Mouse (Mus musculus): Measurements from ENCODE around the gene Rrp7a. TPM values are rescaled to one million over a fixed set of nuclear protein-coding genes. Genes with fewer than 3 reads are reported as not detected.
"Not testable (repeated sequence)": the region's sequence is repeated elsewhere in the genome, so short reads cannot be mapped to it uniquely, and the experiment has no call there.

Gene Rrp7a
- polyA plus RNA-seq, 1 experiment from 2014 or later, result 72.7 TPM

DNA sequence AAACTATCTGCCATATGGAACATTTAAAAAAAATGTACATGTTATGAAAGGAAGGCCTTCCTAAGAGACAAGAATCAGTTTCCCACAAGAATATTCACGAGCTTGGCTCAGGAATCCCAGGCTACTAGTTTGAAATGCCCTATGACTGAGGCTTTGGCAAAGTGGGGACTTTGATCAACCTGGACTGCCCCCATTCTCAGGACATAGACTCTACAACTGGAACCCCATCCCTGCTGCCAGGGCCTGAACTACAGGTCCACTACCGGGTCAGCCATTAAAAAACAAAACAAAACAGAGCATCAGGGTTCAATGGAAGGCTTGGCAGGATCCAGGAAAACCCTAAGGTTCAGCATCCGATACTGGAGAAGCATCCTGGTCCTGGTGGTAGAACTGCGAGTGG is 28.1 kb upstream of the Rrp7a start:
- no peak overlapping the region for H3K4me3 ChIP-seq
- no peak overlapping the region for H3K27ac ChIP-seq
- no peaks in the 10 kb centered on the region for H3K27me3 ChIP-seq
- H3K36me3 ChIP-seq, result peaks cover 33% of the 10 kb centered on the region
- H3K4me2 ChIP-seq, result no peak overlapping the region
- WGBS, result 89% methylated on average over 4 of the region's 4 CpGs
- ATAC-seq (ENCODE audit: low FRiP score), result no peak
- H3K9me3 ChIP-seq, result no peaks in the 10 kb centered on the region
- H3K4me1 ChIP-seq (replicated peaks), result peaks cover 28% of the 10 kb centered on the region
- no peak overlapping the region for H3K9ac ChIP-seq

DNA sequence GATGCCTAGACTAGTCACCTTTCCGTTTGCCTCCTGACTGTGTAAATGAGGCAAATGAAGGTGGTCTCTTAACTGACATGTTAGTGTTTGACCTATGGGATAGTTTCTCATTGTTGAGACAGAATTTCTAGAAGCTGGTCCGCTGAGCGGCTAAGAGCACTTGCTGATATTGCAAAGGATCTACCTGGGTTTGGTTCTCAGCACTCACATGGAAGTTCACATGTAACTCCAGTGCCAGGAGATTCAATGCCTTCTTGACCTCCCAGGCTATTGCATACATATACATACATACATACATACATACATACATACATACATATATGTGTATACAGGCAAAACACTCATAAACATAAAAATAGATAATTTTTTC is 27.5 kb upstream of the Rrp7a start:
- Histone ChIP-seq H3K36me3 (peaks cover 33% of the 10 kb centered on the region), H3K4me3 (peak overlapping the region; percentile 58)

DNA sequence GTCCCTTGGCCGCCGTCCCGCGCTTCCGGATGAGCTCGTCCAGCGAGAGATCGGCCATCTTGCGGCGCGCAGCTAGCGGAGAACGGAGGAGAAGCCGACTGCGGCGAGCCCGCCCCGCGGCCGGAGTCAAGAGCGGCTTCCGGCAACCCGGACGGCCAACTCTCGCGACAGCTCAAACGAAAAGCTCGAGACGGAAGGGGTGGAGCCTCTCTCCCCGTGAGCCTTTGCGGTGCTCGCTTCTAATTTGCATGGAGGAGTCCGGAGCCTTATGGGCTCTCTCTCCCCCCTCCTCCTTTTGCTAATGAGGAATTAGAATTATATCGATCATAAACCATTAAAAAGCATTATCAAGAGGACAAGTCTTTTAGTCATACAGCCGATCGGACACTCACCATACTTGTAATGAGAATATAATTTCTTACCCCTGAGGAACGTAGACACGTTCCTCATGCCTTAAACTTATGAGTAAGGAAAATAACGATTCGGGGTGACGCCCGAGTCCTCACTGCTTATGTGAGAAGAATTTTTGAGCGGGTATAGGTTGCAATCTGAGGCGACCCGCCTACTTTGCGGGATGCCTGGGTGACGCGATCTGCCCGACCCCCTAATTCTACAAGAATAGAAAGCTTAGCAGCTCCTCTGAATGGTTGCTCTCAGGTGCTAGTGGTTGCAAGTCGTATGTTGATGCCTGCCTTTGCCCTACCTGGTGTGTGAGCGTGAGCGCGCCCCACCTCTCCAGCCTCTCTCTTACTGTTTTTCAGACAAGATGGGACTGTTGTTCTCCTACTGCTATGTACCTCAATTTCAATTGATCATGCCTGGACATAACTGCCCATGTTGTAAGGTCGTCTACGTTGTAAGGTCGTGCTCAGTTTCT is 26.8 kb upstream of the Rrp7a start, which contains the start of gene Poldip3:
Poldip3 (minus strand) TSS at position 189 of the 877 bp plus-strand sequence.
- Histone ChIP-seq H3K27me3 (no peaks in the 10 kb centered on the region), H3K4me3 (peak within 1 kb of the TSS; percentile 58), H3K4me1 (replicated peaks) (peaks cover 30% of the 10 kb centered on the region), H3K4me2 (peak within 1 kb of the TSS; percentile 79), H3K9me3 (no peaks in the 10 kb centered on the region), H3K27ac (peak within 1 kb of the TSS; percentile 99), H3K9ac (peak within 1 kb of the TSS; percentile 87), H3K36me3 (peaks cover 32% of the 10 kb centered on the region)
- WGBS, result under 1% methylated on average over 56 of the region's 56 CpGs
- ATAC-seq (ENCODE audit: low FRiP score), result peak; percentile 95

More for the DNA sequence above, 27.5 kb upstream of the Rrp7a start:
- Histone ChIP-seq H3K4me1 (replicated peaks) (peaks cover 30% of the 10 kb centered on the region), H3K4me2 (peak overlapping the region; percentile 56), H3K27ac (peak overlapping the region; percentile 99), H3K9ac (peak overlapping the region; percentile 87), H3K27me3 (no peaks in the 10 kb centered on the region), H3K9me3 (no peaks in the 10 kb centered on the region)
- 23% methylated on average over 3 of the region's 3 CpGs for WGBS
- no peak for ATAC-seq (ENCODE audit: low FRiP score)

- peak overlapping the region; percentile 79 for H3K4me2 ChIP-seq
- peak; percentile 81 for ATAC-seq (ENCODE audit: low FRiP score)
- peak overlapping the region; percentile 87 for H3K9ac ChIP-seq
- no peaks in the 10 kb centered on the region for H3K27me3 ChIP-seq
- peak overlapping the region; percentile 99 for H3K27ac ChIP-seq
- peaks cover 36% of the 10 kb centered on the region for H3K4me1 ChIP-seq (replicated peaks)
- peaks cover 30% of the 10 kb centered on the region for H3K36me3 ChIP-seq
- no peaks in the 10 kb centered on the region for H3K9me3 ChIP-seq
- 0% methylated on average over 40 of the region's 41 CpGs for WGBS
- peak overlapping the region; percentile 58 for H3K4me3 ChIP-seq
Observed at GRCm38 (mm10) chr15:83148801-83149195, 26.2 kb upstream of the Rrp7a start.

DNA sequence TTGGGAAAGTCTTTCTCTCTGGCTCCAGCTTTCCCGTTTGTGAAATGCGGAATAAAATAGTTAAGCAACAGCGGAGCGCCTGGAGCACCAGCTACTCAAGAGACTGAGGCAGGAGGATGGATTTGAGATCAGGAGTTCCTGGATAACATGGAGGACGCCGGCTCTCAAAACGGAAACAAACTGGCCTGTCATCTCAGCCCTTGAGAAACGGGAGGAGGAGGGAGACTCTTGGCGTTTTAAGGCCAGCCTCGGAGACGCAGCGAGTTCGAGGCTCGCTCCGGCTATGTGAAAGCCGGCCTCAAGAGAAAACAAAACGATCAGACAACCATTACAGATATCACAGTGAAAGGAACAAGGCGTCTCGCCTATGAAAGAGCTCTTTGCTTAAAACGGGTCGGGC is 25.8 kb upstream of the Rrp7a start:
- ATAC-seq (ENCODE audit: low FRiP score), result no peak
- WGBS, result 6% methylated on average over 21 of the region's 21 CpGs
- H3K4me3 ChIP-seq, result peak overlapping the region; percentile 58

GRCm38 (mm10) chr15:83145541-83145940 is 22.9 kb upstream of the Rrp7a start:
- WGBS, result 92% methylated on average over 6 of the region's 6 CpGs
- H3K9me3 ChIP-seq, result no peaks in the 10 kb centered on the region
- ATAC-seq (ENCODE audit: low FRiP score), result no peak
- H3K36me3 ChIP-seq, result peaks cover 20% of the 10 kb centered on the region
- no peak overlapping the region for H3K27ac ChIP-seq
- H3K4me3 ChIP-seq, result no peak overlapping the region
- H3K9ac ChIP-seq, result no peak overlapping the region
- peaks cover 60% of the 10 kb centered on the region for H3K4me1 ChIP-seq (replicated peaks)
- no peaks in the 10 kb centered on the region for H3K27me3 ChIP-seq
- H3K4me2 ChIP-seq, result no peak overlapping the region

More for the DNA sequence above, 25.8 kb upstream of the Rrp7a start:
- Histone ChIP-seq H3K27ac (peak overlapping the region; percentile 99), H3K9me3 (no peaks in the 10 kb centered on the region), H3K36me3 (peaks cover 26% of the 10 kb centered on the region), H3K4me1 (replicated peaks) (peaks cover 38% of the 10 kb centered on the region), H3K9ac (peak overlapping the region; percentile 87), H3K27me3 (no peaks in the 10 kb centered on the region), H3K4me2 (peak overlapping the region; percentile 79)

DNA sequence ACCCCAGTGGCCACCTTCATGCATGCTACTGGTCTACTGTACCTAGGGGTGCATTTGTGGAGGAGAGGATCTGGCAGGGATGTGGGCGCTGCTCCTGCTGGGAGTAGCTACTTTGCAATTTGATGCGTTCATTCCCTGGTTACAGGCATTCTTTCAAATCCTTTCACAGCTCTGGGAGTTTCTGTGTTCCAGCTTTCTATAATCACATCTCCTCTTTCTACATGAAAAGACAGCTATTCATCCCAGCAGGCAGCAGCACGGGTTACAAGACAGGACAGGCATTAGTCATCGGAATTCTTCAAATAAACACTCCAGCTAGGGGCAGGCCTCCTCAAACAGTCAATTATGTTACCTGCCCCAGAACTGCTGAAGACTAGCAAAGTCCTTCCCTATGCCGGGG is 20.3 kb upstream of the Rrp7a start:
- Histone ChIP-seq H3K9me3 (no peaks in the 10 kb centered on the region), H3K27ac (no peak overlapping the region; the same call in 1 of the 2 replicates), H3K4me1 (replicated peaks) (peaks cover 51% of the 10 kb centered on the region), H3K4me3 (no peak overlapping the region), H3K4me2 (no peak overlapping the region), H3K27me3 (no peaks in the 10 kb centered on the region), H3K9ac (no peak overlapping the region), H3K36me3 (peaks cover 28% of the 10 kb centered on the region)
- WGBS, result 32% methylated on average over 5 of the region's 5 CpGs
- ATAC-seq (ENCODE audit: low FRiP score), result no peak

DNA sequence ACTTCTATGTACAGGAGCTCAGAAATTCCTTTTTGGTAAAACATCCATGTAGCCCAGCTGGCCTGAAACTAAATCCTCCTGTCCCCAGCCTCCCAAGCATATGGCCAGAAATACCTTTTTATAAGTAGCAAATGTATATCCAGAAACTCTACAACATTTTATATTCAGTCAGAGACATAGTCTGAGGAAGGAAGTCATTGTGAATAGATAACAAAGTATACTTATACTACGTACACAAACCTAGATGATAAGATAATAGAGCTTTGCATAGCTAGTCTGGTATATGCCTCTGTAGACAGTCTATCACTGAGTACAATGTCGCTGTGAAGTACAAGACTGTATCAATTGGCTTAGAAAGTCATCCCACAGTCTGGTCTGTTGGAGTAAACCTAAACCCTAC is 13.1 kb upstream of the Rrp7a start:
- WGBS, result 91% methylated on average over 2 of the region's 2 CpGs
- no peak overlapping the region for H3K4me3 ChIP-seq
- H3K9me3 ChIP-seq, result no peaks in the 10 kb centered on the region
- no peak overlapping the region for H3K4me2 ChIP-seq
- H3K36me3 ChIP-seq, result peaks cover 78% of the 10 kb centered on the region
- 0 out of 2 replicates have a peak, but pooled peaks cover 3% of the 10 kb centered on the region for H3K4me1 ChIP-seq (replicated peaks)
- H3K27ac ChIP-seq, result no peak overlapping the region
- ATAC-seq (ENCODE audit: low FRiP score), result no peak
- no peak overlapping the region for H3K9ac ChIP-seq
- H3K27me3 ChIP-seq, result no peaks in the 10 kb centered on the region

GRCm38 (mm10) chr15:83134671-83135070 is 12.1 kb upstream of the Rrp7a start:
- no peaks in the 10 kb centered on the region for H3K27me3 ChIP-seq
- H3K4me1 ChIP-seq (replicated peaks), result no peaks in the 10 kb centered on the region
- H3K9ac ChIP-seq, result no peak overlapping the region
- no peak overlapping the region for H3K4me3 ChIP-seq
- peaks cover 88% of the 10 kb centered on the region for H3K36me3 ChIP-seq
- no peaks in the 10 kb centered on the region for H3K9me3 ChIP-seq
- 90% methylated on average over 6 of the region's 6 CpGs for WGBS
- ATAC-seq (ENCODE audit: low FRiP score), result no peak
- no peak overlapping the region for H3K27ac ChIP-seq
- no peak overlapping the region for H3K4me2 ChIP-seq

DNA sequence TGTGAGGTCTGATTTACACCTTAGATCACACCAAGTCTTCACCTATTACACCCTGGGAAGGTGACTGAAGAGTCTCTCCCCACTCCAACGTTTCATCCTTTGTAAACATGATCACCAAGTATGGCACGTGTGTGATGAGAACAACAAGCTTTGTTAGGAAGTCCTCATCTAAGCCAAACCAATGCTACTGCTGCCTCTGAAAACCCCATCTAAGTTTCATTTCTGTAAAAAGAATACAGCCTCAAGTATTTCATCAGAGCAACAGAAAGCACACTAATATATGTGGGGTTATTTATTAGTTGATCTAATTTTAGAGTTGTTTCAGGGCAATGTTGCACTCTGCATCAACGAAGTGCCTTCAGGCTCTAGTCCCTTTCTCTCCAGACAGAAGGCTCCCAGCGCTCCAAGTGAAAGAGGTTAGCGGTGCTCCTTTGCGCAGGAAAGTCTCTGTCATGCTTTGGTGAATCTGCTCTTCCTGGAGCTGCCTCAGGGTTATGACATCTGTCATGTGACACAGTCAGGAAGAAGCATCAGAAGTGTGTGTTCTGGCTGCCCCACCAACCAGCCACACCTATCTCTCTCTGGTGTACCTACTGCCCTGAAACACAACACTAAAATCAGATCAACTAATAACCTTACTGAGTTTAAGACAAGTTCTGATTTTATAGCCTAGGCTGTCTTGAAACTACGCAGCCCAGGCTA is 7.1 kb upstream of the Rrp7a start:
- Histone ChIP-seq H3K4me1 (replicated peaks) (no peaks in the 10 kb centered on the region), H3K9me3 (no peaks in the 10 kb centered on the region), H3K4me3 (no peak overlapping the region), H3K9ac (no peak overlapping the region), H3K27ac (no peak overlapping the region), H3K4me2 (no peak overlapping the region), H3K27me3 (no peaks in the 10 kb centered on the region), H3K36me3 (peaks cover 94% of the 10 kb centered on the region)
- ATAC-seq (ENCODE audit: low FRiP score), result no peak
- 90% methylated on average over 7 of the region's 7 CpGs for WGBS

- H3K36me3 ChIP-seq, result peaks cover 68% of the 10 kb centered on the region
- not testable (repeated sequence) for H3K4me1 ChIP-seq (replicated peaks); H3K9me3 ChIP-seq; H3K4me2 ChIP-seq; H3K27ac ChIP-seq; H3K27me3 ChIP-seq; H3K4me3 ChIP-seq; ATAC-seq (ENCODE audit: low FRiP score); H3K9ac ChIP-seq
- 42% methylated on average over 3 of the region's 3 CpGs for WGBS
Observed at GRCm38 (mm10) chr15:83127037-83127436, 4.4 kb upstream of the Rrp7a start.

DNA sequence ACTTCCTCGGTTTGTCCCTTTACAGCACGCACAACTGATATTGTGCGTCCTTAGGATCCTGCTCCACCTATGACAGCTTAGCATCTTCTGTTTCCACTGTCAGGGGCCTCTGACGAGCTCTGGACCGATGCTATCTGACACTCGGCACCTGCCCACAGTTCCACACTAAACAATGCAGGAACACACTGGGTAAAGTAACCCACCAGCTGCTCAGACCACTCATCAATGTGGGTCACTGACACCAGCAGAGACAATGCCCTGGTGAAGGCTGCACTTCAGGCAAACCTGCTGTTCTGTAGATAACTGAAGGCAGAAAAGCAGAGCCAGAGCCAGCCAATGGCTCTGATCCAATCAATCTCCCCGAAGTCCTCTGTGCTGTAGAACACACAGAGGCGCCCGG is 4.0 kb upstream of the Rrp7a start:
- no peak overlapping the region for H3K9ac ChIP-seq
- H3K4me2 ChIP-seq, result no peak overlapping the region
- H3K27ac ChIP-seq, result peak overlapping the region; percentile 19
- H3K4me3 ChIP-seq, result no peak overlapping the region
- H3K9me3 ChIP-seq, result no peaks in the 10 kb centered on the region
- peaks cover 63% of the 10 kb centered on the region for H3K36me3 ChIP-seq
- ATAC-seq (ENCODE audit: low FRiP score), result no peak
- H3K27me3 ChIP-seq, result no peaks in the 10 kb centered on the region
- peaks cover 2% of the 10 kb centered on the region for H3K4me1 ChIP-seq (replicated peaks)
- WGBS, result 80% methylated on average over 9 of the region's 9 CpGs

All from hindbrain, embryonic 13.5 days (tissue).